In the genomic region with DNA sequence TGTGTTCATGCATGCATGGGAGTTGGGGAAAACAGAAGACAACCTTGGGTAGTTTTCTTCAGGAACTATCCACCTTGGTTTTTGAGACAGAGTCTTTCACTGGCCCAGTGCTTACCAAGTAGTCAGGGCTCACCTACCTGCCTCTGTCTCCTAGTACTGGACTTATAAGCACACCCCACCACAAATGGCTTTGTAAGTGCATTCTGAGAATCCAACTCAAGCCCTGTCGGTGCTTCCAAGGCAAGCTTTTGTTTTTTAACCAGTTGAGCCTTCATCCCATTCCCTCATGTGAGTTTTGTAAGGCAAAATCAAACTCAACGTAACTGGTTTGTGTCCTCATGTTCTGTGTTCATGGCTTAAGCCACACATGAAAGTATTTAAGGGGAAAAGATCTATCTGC, we compare ENCODE assay signal across 24 mouse cellular contexts.
"Had no signal": no experiment of that assay in that cellular context is flagged by ENCODE, and none has a peak within 500 bp of the region (broad histone marks: within the 10 kb centered on the region; RNA-seq: fewer than 3 reads in every experiment).

No protein-coding gene starts in this region.

- H3K9me3 ChIP-seq: heart, embryonic 10.5 days; heart, embryonic 13.5 days; heart, embryonic 15.5 days; hindbrain, embryonic 13.5 days; hindbrain, embryonic 15.5 days; kidney, embryonic 15.5 days; limb, embryonic 13.5 days; limb, embryonic 15.5 days; liver, embryonic 13.5 days; liver, embryonic 15.5 days had no signal

- H3K36me3 ChIP-seq: heart, embryonic 10.5 days; heart, embryonic 13.5 days; heart, embryonic 15.5 days; hindbrain, embryonic 13.5 days; hindbrain, embryonic 15.5 days; kidney, embryonic 15.5 days; limb, embryonic 13.5 days; limb, embryonic 15.5 days; liver, embryonic 13.5 days; liver, embryonic 15.5 days had no signal

- H3K27me3 ChIP-seq: heart, embryonic 13.5 days; heart, embryonic 15.5 days; hindbrain, embryonic 13.5 days; hindbrain, embryonic 15.5 days; kidney, embryonic 15.5 days; limb, embryonic 13.5 days; limb, embryonic 15.5 days; liver, embryonic 13.5 days; liver, embryonic 15.5 days had no signal

- DNase-seq: gastrocnemius, postnatal 36 days; heart, adult 18-20 months; heart, postnatal 14 days; heart, postnatal 36 days; kidney, adult 11 months; kidney, adult 2 months; kidney, adult 9 months; kidney, postnatal 14 days; kidney, postnatal 36 days; layer of hippocampus, adult 9-11 months; layer of hippocampus, postnatal 36 days; liver, embryonic 13.5 days had no signal

- H3K4me2 ChIP-seq: heart, embryonic 13.5 days; heart, embryonic 15.5 days; hindbrain, embryonic 13.5 days; hindbrain, embryonic 15.5 days; kidney, embryonic 15.5 days; limb, embryonic 13.5 days; limb, embryonic 15.5 days; liver, embryonic 13.5 days; liver, embryonic 15.5 days had no signal

- H3K4me1 ChIP-seq: heart, embryonic 15.5 days; hindbrain, embryonic 15.5 days; liver, embryonic 13.5 days; liver, embryonic 15.5 days had no signal

- H3K27ac ChIP-seq: heart, embryonic 10.5 days; heart, embryonic 13.5 days; heart, embryonic 15.5 days; hindbrain, embryonic 13.5 days; hindbrain, embryonic 15.5 days; hindbrain, postnatal 0 days; kidney, embryonic 15.5 days; kidney, postnatal 0 days; limb, embryonic 13.5 days; limb, embryonic 15.5 days; liver, embryonic 13.5 days; liver, embryonic 15.5 days had no signal

- ATAC-seq: hindbrain, postnatal 0 days; intestine, embryonic 16.5 days had no signal

- H3K4me3 ChIP-seq: heart, embryonic 10.5 days; heart, embryonic 13.5 days; heart, embryonic 15.5 days; hindbrain, embryonic 13.5 days; hindbrain, embryonic 15.5 days; kidney, embryonic 15.5 days; limb, embryonic 13.5 days; limb, embryonic 15.5 days; liver, embryonic 13.5 days; liver, embryonic 15.5 days had no signal

- H3K9ac ChIP-seq: heart, embryonic 13.5 days; heart, embryonic 15.5 days; hindbrain, embryonic 13.5 days; hindbrain, embryonic 15.5 days; kidney, embryonic 15.5 days; limb, embryonic 13.5 days; limb, embryonic 15.5 days; liver, embryonic 13.5 days; liver, embryonic 15.5 days had no signal
